Mouse (Mus musculus): ENCODE data around the gene Cyp3a41b.
"Not testable (repeated sequence)": the region's sequence is repeated elsewhere in the genome, so short reads cannot be mapped to it uniquely, and the experiment has no call there.

The Cyp3a41b gene

DNA sequence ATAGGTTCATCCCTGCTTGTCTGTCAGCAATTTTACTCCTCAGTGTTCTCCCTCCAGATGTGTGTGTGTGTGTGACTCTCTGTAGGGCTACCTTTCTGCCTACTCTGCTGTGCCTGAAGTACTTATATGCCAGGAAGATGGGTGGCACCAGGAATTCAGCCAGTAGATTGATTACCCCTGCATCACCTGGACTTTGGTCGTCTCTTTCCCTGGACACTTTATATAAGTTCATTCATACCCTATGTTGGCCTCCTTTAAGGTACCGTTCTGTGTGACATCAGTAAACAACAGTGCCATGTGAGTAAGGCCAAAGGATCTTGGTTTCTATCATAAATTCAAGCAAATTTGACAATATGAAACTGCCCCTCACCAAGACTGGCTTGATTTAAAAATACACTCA, at the start of gene Cyp3a41b:
Gene Cyp3a41b (minus strand): TSS at position 101 of the 400 bp plus-strand sequence.
- DNase-seq (ENCODE audit: low spot score in 2 of 2): not testable (repeated sequence)

DNA sequence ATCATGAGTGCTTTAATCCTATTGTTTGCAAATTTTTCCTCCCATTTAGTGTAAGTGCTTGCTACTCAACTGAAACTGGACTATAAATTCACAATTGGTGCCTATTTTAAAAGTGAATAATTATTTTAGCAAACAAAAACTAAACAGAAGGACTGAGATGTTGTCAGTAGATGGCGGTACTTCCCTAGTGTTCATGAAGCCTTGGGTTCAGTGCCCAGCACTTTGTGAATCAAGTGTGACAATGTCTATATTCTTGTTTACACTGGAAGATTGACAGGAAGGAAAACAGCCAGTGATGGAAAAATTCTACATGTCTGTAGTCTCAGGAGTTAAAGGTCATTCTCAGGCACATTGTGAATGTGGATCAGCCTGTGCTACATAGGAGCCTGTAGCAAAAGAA, 47.8 kb upstream of the Cyp3a41b start:
- not testable (repeated sequence) for DNase-seq (ENCODE audit: low spot score in 2 of 2)

DNA sequence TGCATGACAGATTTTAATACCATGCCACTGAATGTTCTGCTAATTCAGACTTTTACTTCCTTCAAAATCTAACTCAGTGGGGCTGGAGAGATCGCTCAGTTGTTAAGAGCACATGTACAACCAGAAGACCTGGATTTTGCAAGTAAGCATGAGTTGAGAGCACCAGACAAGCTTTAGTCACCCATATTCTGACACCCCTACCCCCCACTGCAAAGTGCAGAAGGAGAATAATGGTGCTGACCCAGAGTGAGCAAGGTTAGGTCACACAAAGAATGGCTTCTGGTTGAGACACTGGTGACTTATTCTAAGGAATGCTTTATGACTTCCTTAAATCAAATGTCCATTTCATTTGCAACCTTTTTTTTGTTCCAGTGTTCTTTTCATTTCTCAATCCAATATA, 20.4 kb upstream of the Cyp3a41b start:
- DNase-seq (ENCODE audit: low spot score in 2 of 2): not testable (repeated sequence)

DNA sequence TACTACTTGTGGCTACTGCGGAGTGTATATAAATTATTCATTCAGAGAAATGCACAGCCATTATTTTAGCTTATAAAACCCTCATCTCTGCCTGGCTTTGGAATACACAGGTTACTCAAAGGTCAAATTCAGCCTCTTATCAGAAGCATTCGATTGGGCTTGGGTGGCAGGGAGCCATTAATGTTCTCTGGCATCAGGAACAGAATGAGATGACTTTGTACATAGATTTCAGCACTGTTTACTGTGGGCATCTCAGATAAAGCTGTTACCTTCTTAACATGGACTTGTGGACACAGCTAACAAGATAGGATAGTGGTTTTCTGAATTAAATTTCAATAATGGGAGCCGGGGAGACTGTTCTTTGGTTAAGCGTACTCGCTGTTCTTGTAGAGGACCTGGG, 13.3 kb upstream of the Cyp3a41b start:
- DNase-seq (ENCODE audit: low spot score in 2 of 2): not testable (repeated sequence)

DNA sequence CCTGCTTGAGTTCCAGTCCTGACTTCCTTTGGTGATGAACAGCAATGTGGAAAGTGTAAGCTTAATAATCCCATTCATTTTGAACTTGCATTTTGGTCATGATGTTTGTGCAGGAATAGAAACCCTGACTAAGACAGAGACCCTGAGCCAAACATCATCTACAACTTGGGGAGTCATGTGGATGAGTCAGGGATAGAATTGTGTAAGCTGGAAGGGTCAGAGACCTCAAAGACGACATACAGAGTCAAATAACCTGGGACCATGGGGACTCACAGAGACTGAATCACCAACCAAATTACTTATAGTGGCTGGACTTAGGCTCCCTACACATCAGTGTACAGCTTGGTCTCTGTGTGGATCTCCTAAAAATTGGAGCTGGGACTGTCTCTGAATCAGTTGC, 7.2 kb downstream of the Cyp3a41b start:
- not testable (repeated sequence) for DNase-seq (ENCODE audit: low spot score in 2 of 2)

DNA sequence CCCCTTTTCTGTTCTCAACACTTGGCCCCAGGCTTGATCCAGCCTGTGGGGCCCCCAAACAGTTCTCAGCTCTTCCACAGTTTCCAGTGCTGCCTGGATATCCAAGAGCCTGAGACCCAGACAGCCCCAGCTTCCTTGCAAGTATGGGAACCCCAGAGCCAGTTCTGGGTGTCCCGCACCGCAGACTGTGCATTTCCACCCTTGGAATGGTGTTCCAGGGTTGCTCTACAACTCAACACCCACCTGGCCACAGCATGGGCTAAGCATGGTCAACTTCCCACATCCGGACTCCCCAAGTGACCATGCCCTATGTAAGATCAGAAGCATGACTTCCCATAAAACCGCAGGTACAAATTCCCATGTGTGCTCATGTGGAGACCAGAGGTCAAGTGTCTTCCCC, 8.9 kb downstream of the Cyp3a41b start:
- DNase-seq (ENCODE audit: low spot score in 2 of 2): not testable (repeated sequence)

DNA sequence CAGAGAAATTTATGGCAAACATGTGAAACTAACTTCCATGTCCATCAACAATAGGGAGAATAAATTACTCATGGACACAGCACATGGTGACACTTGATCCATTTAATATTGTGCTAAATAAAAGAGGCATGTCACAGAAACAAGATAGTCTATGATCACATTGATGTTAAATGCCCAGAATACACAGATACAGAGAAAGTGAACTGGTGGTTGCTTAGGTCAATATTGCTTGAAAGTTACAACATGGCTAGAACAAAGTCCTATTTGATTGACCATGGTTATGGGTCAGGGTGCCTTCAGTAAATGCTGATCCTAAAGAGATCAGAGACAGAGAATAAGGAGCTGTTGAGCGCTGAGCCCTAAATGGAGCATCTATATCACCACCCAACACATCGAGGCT, 12.6 kb downstream of the Cyp3a41b start:
- not testable (repeated sequence) for DNase-seq (ENCODE audit: low spot score in 2 of 2)

Data from frontal cortex, postnatal 14 days (tissue).